Mouse (Mus musculus) embryonic facial prominence, embryonic 10.5 days (tissue): ENCODE measurements around the gene Defb13. TPM values are rescaled to one million over a fixed set of nuclear protein-coding genes. Genes with fewer than 3 reads are reported as not detected.
"Not testable (repeated sequence)": the region's sequence is repeated elsewhere in the genome, so short reads cannot be mapped to it uniquely, and the experiment has no call there.

Source experiments
- DNase-seq: peaks from one replicate; pipeline ENCODE4 v3.0.0-alpha.2; 2017; ENCODE audit warnings: low spot score
- H3K27ac ChIP-seq: fragments of 300-500 bp; sonication (generic); replicated peaks from 2 replicates; pipeline ENCODE4 v1.5.1; 2016; ENCODE audit warnings: mild to moderate bottlenecking
- H3K27me3 ChIP-seq: fragments of 300-500 bp; sonication (generic); replicated peaks from 2 replicates; pipeline ENCODE4 v1.6.1; 2016; ENCODE audit warnings: low read depth, mild to moderate bottlenecking; ENCODE audit not compliant: poor library complexity, severe bottlenecking
- H3K36me3 ChIP-seq: fragments of 300-500 bp; sonication (generic); replicated peaks from 2 replicates; pipeline ENCODE4 v1.6.1; 2016; ENCODE audit warnings: mild to moderate bottlenecking, moderate library complexity
- H3K4me1 ChIP-seq: fragments of 300-500 bp; sonication (generic); 2 replicates; pipeline ENCODE4 v1.6.1; 2016
- H3K4me3 ChIP-seq: fragments of 300-500 bp; sonication (generic); 2 replicates; pipeline ENCODE4 v1.5.1; 2016; ENCODE audit warnings: mild to moderate bottlenecking, moderate library complexity
- H3K9me3 ChIP-seq: fragments of 300-500 bp; sonication (generic); 2 replicates; pipeline ENCODE4 v1.6.1; 2016; ENCODE audit warnings: mild to moderate bottlenecking
- WGBS: fragments of 180-500 bp; shearing (Covaris S2); methylation state at CpG from one replicate; pipeline ENCODE4 v1.1.7; 2016; 5-methylcytosine and 5-hydroxymethylcytosine counted together
- polyA plus RNA-seq: library from polyadenylated mRNA; unstranded; fragments of >200 nt; fragmentation: Nextera tagmentation; extraction: Ambion mirVana; gene quantifications from 2 replicates; pipeline ENCODE4 v1.2.1, GENCODE M21; 2016

Defb13 gene
- polyA plus RNA-seq: not detected in 2 replicates

- no peak for DNase-seq
- no peaks in the 10 kb centered on the region for H3K27me3 ChIP-seq
- WGBS: 79% methylated on average over 6 of the region's 6 CpGs
- no peak within 1 kb of the TSS for H3K27ac ChIP-seq
- no peaks in the 10 kb centered on the region for H3K9me3 ChIP-seq
- no peaks in the 10 kb centered on the region for H3K4me1 ChIP-seq
- no peak within 1 kb of the TSS for H3K4me3 ChIP-seq
- no peaks in the 10 kb centered on the region for H3K36me3 ChIP-seq
These were observed at the start of gene Defb13 for GRCm38 (mm10) chr8:21946462-21946861. TSS of gene Defb13 (plus strand) at chr8:21946762.

DNA sequence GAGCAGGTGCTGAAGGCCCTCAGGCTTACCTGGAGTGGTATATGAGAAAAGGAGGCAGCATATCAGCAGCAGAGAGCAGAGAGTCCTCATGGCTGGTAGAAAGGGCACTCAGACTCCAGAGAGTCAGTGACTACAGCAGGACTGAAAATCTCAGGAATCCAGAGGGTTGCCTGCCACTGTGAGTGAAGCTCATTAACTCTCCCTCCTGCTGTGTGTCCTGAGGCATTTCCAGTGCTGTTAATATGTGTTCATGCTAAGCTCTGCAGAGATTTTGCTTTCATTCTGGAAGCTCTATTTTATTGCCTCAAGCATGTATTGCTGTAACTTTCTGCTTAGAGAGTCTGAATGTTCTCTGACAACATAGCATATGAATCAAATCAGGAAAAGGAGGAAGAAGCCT, 40.3 kb upstream of the Defb13 start, which contains the start of gene Defb11:
Gene Defb11 (minus strand): TSS at position 123 of the 400 bp plus-strand sequence.
- not testable (repeated sequence) for H3K27me3 ChIP-seq, H3K9me3 ChIP-seq, H3K27ac ChIP-seq, DNase-seq, H3K36me3 ChIP-seq, H3K4me1 ChIP-seq, H3K4me3 ChIP-seq

- H3K27me3 ChIP-seq: no peaks in the 10 kb centered on the region
- no peak overlapping the region for H3K27ac ChIP-seq
- 8% methylated on average over 1 of the region's 1 CpGs for WGBS
- no peaks in the 10 kb centered on the region for H3K4me1 ChIP-seq
- no peak for DNase-seq
- no peaks in the 10 kb centered on the region for H3K9me3 ChIP-seq
- H3K36me3 ChIP-seq: no peaks in the 10 kb centered on the region
- no peak overlapping the region for H3K4me3 ChIP-seq
These were observed 34.6 kb upstream of the Defb13 start for GRCm38 (mm10) chr8:21911931-21912330.

DNA sequence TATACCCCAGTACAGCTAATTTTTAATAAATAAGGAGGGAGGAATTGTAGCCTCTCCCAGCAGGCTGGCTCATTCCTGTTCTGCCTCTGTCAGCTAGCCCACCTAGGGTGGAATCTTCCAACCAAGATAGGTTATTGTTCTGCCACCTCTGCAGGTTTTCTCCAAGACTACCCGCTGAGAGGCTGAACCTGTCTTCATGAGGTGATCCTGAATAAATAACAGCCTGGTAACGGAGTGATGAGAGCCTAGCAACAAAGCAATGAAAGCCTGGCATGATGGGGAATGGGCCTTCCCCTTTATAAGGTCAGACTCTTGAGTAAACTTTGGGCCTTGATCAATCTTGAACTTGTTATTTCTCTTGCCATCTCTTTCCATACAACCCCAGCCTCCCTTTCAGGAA, 34.0 kb upstream of the Defb13 start:
- Histone ChIP-seq H3K4me1 (no peaks in the 10 kb centered on the region), H3K27me3 (no peaks in the 10 kb centered on the region), H3K9me3 (no peaks in the 10 kb centered on the region), H3K27ac (no peak overlapping the region), H3K4me3 (no peak overlapping the region), H3K36me3 (no peaks in the 10 kb centered on the region)
- DNase-seq: no peak
- whole genome bisulfite sequencing: 17% methylated on average over 2 of the region's 2 CpGs

- DNase-seq: no peak
- Histone ChIP-seq H3K27me3 (no peaks in the 10 kb centered on the region), H3K27ac (no peak overlapping the region), H3K4me1 (no peaks in the 10 kb centered on the region), H3K36me3 (no peaks in the 10 kb centered on the region), H3K4me3 (no peak overlapping the region), H3K9me3 (no peaks in the 10 kb centered on the region)
- 89% methylated on average over 3 of the region's 3 CpGs for WGBS
These were observed 30.9 kb upstream of the Defb13 start for GRCm38 (mm10) chr8:21915625-21916024.

DNA sequence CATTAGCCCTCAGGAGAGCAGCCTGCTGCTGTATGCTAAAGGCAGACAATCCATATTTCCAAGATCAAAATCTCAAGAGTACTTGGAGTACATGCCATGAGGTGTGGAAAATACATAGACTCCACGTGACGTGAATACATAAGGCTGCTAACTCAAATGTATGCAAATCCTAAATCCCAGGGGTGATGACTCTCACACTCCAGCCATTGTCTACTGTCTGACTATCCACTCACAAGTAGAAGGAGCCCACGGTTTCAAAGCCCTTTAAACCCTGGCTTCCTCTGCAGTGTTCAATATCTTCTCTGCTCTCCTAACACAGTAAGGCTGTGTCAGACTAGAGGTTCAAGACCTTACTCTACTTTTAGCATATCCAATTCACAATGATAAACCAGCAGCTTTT, 15.8 kb upstream of the Defb13 start:
- H3K27me3 ChIP-seq, H3K4me1 ChIP-seq, H3K36me3 ChIP-seq, H3K4me3 ChIP-seq, H3K27ac ChIP-seq, DNase-seq, H3K9me3 ChIP-seq: not testable (repeated sequence)
- WGBS: 78% methylated on average over 3 of the region's 3 CpGs

DNA sequence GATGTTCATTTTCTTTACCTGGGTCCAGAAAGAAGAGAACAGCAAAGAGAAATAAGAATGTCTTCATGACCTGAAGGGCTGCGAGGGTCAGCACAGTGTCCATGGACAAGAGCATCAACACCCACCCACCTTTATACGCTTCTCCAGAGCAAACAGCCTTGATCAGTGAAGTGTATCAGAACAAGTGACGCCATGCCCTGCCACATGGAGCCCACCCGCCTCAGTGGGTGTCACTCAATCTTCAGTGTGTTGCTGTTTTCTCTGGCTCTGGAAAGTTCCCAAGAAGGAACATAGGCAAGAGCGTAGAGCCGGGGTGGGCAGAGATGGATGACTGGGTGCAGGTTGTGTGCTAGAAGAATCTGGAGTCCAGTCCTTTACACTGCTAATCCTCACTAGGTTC, 14.0 kb upstream of the Defb13 start, which contains the start of gene Defb15:
Gene Defb15 (minus strand): TSS at position 101 of the 400 bp plus-strand sequence.
- WGBS: 88% methylated on average over 6 of the region's 6 CpGs
- Histone ChIP-seq H3K9me3 (no peaks in the 10 kb centered on the region), H3K27ac (no peak within 1 kb of the TSS), H3K4me1 (no peaks in the 10 kb centered on the region), H3K27me3 (no peaks in the 10 kb centered on the region), H3K4me3 (no peak within 1 kb of the TSS), H3K36me3 (no peaks in the 10 kb centered on the region)
- no peak for DNase-seq

- not testable (repeated sequence) for H3K4me1 ChIP-seq, H3K36me3 ChIP-seq, H3K9me3 ChIP-seq, DNase-seq, H3K27ac ChIP-seq, H3K27me3 ChIP-seq, H3K4me3 ChIP-seq
- 90% methylated on average over 4 of the region's 4 CpGs for WGBS
These were observed 8.5 kb upstream of the Defb13 start, which contains the start of gene Defb35 for GRCm38 (mm10) chr8:21938052-21938451. TSS of gene Defb35 (plus strand) at chr8:21938352.

- WGBS: 72% methylated on average over 9 of the region's 9 CpGs
- no peaks in the 10 kb centered on the region for H3K27me3 ChIP-seq
- H3K36me3 ChIP-seq: no peaks in the 10 kb centered on the region
- H3K4me3 ChIP-seq: no peak overlapping the region
- DNase-seq: no peak
- H3K27ac ChIP-seq: no peak overlapping the region
- no peaks in the 10 kb centered on the region for H3K4me1 ChIP-seq
- no peaks in the 10 kb centered on the region for H3K9me3 ChIP-seq
These were observed 902 bp downstream of the Defb13 start for GRCm38 (mm10) chr8:21947311-21948017.

DNA sequence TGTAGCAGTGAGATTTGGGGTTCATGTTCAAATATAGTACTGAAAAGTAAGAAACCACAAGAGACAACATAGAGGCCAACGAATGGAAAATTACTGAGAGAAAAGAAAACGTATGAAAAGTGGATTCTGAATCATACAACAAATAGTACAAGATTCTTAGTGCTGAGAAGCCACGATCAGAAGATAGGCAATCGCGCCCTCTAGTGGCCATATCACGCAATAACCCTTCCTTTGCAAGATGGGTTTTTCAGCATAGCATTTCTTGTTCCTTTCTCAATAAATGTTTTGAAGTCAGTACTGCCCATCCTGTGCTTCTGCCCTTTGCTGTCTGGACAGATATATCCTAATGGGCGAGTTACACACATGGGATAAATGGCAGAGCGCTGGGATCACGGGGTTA, 8.8 kb downstream of the Defb13 start:
- H3K4me1 ChIP-seq: no peaks in the 10 kb centered on the region
- 9% methylated on average over 9 of the region's 9 CpGs for WGBS

DNA sequence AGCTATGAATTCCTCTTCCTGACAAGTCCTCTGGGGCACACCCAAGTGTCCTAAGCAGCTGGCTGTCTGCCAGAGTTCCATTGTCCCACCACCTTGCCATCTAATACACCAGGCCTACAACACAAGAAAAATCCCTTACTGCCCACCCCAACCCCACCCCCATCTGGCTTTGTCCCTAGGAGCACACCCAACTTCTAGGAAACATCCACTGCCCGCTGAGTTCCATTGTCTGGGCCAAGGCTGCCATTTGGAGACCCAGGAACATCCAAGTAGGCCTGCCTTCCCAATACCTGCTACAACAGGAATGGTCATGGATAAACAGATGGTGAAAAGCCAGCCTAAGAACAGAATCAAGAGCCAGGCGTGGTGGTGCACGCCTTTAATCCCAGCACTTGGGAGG, 9.8 kb downstream of the Defb13 start:
- Histone ChIP-seq H3K27ac (no peak overlapping the region), H3K27me3 (no peaks in the 10 kb centered on the region), H3K9me3 (no peaks in the 10 kb centered on the region), H3K36me3 (no peaks in the 10 kb centered on the region), H3K4me1 (no peaks in the 10 kb centered on the region), H3K4me3 (no peak overlapping the region)
- DNase-seq: no peak
- WGBS: 84% methylated on average over 3 of the region's 3 CpGs

More for the DNA sequence above, 8.8 kb downstream of the Defb13 start:
- Histone ChIP-seq H3K36me3 (no peaks in the 10 kb centered on the region), H3K4me3 (no peak overlapping the region), H3K9me3 (no peaks in the 10 kb centered on the region), H3K27me3 (no peaks in the 10 kb centered on the region), H3K27ac (no peak overlapping the region)
- peak; percentile 54 for DNase-seq

- no peak for DNase-seq
- Histone ChIP-seq H3K27me3 (no peaks in the 10 kb centered on the region), H3K4me3 (no peak within 1 kb of the TSS), H3K27ac (no peak within 1 kb of the TSS), H3K36me3 (no peaks in the 10 kb centered on the region), H3K9me3 (no peaks in the 10 kb centered on the region), H3K4me1 (no peaks in the 10 kb centered on the region)
- WGBS: 84% methylated on average over 2 of the region's 2 CpGs
These were observed 11.9 kb downstream of the Defb13 start, which contains the start of gene Fam90a1a for GRCm38 (mm10) chr8:21958414-21958813. TSS of gene Fam90a1a (plus strand) at chr8:21958714.

GRCm38 (mm10) chr8:21966646-21967045, 20.1 kb downstream of the Defb13 start:
- no peaks in the 10 kb centered on the region for H3K4me1 ChIP-seq
- no peaks in the 10 kb centered on the region for H3K9me3 ChIP-seq
- no peak for DNase-seq
- no peaks in the 10 kb centered on the region for H3K27me3 ChIP-seq
- no peak overlapping the region for H3K4me3 ChIP-seq
- no peak overlapping the region for H3K27ac ChIP-seq
- 73% methylated on average over 1 of the region's 1 CpGs for WGBS
- no peaks in the 10 kb centered on the region for H3K36me3 ChIP-seq
